Mouse (Mus musculus) cortical plate, adult 2 months (tissue): Measurements from ENCODE around the gene Ap1s3.

Experiments used
- CTCF ChIP-seq: fragments of 200-500 bp; IDR thresholded peaks from 2 replicates; pipeline ENCODE4 v1.5.1; 2011; ENCODE audit warnings: mild to moderate bottlenecking, control low read depth, low read length; ENCODE audit not compliant: insufficient read depth; ENCODE audit errors: extremely low read depth
- POLR2A ChIP-seq: fragments of 200-500 bp; IDR thresholded peaks from 2 replicates; pipeline ENCODE4 v1.6.1; 2011; ENCODE audit warnings: mild to moderate bottlenecking, low read length, control low read depth; ENCODE audit not compliant: insufficient read depth; ENCODE audit errors: extremely low read depth

GRCm38 (mm10) chr1:79713081-79713480, 41.3 kb upstream of the Ap1s3 start:
- TF ChIP-seq CTCF, result no peak
- TF ChIP-seq POLR2A, result no peak
